Mouse (Mus musculus) adrenal gland, adult 18-20 months (tissue): ENCODE measurements around the gene Asb12. TPM values are rescaled to one million over a fixed set of nuclear protein-coding genes. Genes with fewer than 3 reads are reported as not detected.
"Not testable (repeated sequence)": the region's sequence is repeated elsewhere in the genome, so short reads cannot be mapped to it uniquely, and the experiment has no call there.

Experiments used
- DNase-seq, 2 experiments: peaks; one replicate each; pipeline ENCODE4 v3.0.0; 2021 to 2022; ENCODE audit warnings: low spot score in 2 of 2
- long read RNA-seq, 2 experiments: library from polyadenylated mRNA; stranded (forward); transcript quantifications; one replicate each; pipeline ENCODE4 v2.0.0; 2021
- total RNA-seq, 2 experiments: library from RNA; stranded (reverse); gene quantifications; 1 replicate in 1 of 2; 2 replicates in 1 of 2; pipeline ENCODE4 v1.2.3; 2021

Gene Asb12
- under 1 TPM in 1 of 2 experiments, not detected in 1; 0.54 TPM for total RNA-seq
- long read RNA-seq, experiment 1: 0 reads
- long read RNA-seq, experiment 2: 0 reads

DNA sequence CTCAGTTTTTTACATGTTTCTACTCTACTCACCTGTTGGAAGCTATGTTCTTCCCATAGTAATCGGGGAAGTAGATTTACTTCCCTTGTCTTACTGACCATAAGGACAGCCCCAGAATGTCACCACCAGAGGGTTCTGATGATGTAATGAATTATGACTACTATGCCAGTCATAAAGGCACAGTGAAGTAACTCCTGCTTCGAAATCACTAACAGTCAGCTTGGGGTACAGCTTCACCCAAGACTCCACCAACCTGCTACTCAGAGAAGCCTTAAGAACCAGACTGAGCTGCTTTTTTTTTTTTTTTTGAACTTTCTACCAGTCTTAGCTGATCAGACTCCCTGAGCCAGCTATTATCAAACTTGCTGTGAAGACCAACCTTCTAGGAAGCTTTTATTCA, at the start of gene Asb12, which contains the start of gene Pfn5:
Asb12 (minus strand) TSS at position 101 of the 400 bp plus-strand sequence.
Pfn5 (plus strand) TSS at position 218 of the 400 bp plus-strand sequence.
- no peak for DNase-seq

DNA sequence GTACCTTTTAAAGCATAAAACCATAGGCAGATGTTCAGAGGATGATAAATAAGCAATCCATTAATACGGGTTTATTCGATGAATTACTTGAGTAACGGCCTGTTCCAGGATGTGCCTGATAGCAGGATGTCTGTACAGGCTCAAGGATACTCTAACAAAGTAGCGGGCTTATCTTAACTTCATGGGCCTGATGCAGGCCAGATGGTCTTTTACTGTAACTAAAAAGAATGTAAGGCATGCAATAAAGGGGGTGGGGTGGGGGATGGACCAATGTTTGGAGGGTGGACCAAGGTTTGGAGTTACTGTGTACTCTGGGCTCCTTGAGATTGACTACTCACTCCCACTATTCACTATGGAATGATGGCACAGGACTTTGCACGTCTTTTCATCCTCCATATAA, 42.8 kb upstream of the Asb12 start:
- DNase-seq: no peak

DNA sequence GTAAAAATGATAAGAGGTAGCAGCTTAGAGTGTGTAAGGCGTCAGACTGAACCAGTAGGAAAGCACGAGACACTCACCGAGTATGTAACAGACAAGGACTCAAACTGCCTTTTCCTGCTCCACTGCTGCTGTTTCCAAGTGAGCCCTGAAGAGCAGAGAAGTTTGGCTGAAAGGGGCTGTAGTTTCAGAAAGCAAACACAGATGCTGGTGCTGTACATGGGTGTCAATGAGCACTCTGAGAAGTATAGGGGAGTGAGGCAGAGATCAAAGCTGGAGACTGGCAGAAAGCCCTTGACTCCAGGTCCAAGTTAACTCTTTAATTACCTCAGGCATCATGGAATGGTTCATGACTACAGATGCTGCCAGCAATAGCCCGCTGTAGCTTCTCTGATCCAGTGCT, 3.5 kb downstream of the Asb12 start:
- DNase-seq: no peak

DNA sequence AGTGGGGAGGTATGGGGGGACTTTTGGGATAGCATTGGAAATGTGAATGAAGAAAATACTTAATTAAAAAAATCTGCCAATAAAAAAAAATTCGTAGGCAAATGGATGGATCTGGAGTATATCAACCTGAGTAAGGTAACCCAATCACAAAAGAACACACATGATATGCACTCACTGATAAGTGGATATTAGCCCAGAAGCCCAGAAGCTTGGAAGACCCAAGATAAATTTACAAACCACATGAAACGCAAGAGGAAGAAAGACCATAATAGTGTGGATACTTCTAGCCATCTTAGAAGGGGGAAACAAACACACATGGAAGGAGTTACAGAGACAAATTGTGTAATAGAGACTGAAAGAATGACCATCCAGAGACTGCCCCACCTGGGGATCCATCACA, 22.3 kb downstream of the Asb12 start:
- not testable (repeated sequence) for DNase-seq

DNA sequence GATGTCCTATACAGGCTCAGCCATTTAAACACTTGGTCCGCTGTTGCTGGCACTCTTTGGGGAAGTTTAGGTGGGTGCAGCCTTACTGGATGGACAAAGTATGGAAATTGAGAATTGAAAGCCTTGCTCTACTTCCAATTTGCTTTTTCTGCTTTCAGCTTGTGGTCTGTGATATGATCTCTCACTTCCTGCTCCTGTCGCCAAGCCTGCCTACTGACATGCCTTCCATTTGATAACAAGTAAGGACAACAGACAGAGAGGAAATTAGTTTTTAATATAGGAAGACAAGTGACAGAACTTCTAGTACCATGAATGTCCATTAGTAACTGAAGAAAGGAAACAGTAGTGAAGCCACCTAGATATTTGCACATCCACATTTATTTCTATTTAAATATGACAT, 32.6 kb downstream of the Asb12 start:
- no peak for DNase-seq

DNA sequence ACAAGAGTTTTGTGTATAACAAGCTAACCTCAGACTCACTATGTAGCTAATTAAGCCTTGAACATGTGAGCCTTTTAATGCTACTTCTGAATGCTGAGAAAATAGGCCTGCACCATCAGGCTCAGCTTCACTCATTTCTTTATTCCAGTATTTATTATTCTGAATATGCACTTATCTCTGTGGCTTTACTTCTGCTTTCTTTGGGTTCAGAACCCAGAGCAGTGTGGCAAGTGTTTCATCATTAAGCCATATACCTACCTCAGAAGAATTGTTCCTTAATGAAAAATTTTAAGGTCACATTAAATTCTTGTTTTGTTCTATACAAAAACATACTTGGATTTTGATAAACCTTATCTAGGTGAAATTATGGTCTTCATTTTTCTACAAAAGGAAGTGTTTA, 33.9 kb downstream of the Asb12 start:
- no peak for DNase-seq

DNA sequence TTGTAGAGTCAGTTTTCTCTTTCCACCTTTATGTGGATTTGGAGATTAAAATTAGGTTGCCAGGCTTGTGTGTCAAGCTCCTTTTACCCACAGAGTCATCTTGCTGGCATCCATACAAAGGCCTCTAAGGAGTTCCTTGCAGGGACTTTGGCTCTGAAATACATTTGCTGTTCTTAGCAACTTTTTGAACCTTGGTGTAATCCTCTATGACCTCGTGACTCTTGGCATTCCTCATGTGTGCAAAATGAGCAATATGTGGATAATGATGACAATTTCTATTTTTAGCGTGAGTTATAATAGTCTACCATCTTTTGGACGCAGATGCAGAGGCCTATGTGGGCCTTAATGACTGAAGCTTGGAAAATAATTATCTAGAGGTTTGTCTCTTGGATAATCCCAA, 100.6 kb downstream of the Asb12 start:
- DNase-seq: no peak

DNA sequence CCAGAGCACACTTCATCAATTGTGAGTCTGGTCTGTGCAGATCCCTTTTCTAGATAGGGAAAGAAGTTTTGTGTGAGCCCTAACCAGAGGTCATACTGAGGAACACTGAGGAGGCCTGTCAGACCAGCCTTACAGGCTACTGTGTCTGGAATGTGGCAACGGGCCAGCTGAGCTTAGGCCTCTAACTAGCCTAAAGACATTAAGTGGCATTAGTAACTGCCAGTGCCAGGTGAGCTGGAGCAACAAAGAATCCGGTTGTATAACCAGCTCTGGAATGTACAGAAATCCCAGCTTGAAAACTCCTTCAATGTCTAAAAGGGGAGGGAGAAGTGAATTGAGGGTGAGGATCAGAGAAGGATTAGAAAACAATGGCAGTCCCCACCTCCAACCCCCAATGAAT, 111.9 kb downstream of the Asb12 start:
- no peak for DNase-seq

DNA sequence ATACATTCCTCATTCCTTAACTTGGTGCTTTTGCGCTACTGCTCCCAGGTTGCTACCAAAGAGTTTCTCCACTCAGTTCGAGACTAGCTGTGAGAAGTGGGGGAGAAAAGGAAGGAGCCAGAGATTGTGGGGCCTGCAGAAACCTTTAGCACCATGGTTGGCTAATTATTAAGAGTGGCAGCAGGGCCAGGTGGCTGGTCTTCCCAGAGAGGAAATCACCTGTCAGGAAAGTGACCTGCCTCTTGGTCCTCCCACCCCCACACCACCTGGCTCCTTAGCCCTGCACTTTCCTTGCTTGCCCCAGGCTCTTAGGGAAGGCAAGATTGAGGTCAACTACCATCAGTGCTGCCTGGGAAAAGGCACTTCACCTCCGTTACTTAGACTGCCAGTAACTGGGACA, 112.6 kb downstream of the Asb12 start:
- DNase-seq: no peak

DNA sequence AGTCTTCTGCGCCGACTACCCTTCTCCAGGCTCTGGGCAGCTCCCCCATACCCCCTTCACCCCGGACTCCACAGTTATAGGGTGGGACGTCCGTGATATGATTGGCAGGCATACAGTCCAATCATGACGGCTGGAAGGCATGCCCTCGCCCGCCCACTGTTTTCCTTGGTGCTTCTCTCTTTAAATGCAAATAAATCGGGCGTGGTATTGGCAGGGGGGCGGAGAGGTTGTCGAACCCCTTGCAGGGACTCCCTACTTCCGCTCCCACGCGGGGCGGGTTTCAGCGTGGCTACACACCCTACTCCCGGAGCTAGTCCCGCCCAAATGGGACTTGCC, 113.0 kb downstream of the Asb12 start, which contains the start of gene Amer1:
Amer1 (minus strand) TSS at position 97 of the 336 bp plus-strand sequence.
- DNase-seq: peak; percentile 71 to 79

DNA sequence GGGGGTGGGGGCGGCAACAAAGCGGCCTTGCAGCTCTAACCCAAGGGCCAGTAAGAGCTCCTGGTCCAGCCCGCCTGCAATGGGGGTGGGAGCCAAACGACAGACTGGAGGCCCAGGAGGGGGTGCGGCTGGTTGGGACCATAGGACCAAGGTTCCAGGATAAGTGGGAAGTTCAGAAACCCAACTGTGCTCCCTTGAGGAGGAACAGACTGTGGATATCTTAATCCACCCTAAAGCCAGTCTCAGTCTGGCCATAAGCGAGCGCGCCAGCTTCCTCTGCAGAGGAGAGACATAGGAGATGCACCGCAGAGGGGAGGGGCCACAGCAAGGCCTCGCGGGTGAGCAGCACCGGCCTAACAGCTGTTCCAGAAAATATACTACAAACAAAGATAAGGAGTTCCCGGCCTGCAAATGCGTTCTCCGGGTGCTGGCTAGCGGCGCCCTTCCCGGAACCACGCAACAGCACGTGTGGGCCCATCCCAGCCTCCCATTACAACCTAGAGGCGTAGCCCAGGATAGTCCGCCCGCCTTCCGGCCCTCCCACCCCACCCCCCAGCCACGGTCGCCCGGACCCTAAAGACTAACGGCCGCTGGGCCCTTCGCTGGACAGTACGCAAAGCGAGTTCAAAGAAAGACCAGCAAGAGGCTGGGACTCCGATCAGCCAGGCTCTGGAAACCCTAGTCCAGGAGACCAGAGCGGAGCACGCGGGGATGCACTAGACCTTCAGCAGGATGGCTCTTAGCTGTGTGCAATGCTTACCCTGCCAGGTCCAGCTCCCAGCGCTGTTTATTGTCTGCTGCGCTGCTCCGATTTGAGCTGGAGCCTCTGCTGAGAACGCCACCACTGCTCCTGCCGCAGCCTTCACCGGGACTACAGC, 113.7 kb downstream of the Asb12 start:
- peak; percentile 26 to 31 for DNase-seq

DNA sequence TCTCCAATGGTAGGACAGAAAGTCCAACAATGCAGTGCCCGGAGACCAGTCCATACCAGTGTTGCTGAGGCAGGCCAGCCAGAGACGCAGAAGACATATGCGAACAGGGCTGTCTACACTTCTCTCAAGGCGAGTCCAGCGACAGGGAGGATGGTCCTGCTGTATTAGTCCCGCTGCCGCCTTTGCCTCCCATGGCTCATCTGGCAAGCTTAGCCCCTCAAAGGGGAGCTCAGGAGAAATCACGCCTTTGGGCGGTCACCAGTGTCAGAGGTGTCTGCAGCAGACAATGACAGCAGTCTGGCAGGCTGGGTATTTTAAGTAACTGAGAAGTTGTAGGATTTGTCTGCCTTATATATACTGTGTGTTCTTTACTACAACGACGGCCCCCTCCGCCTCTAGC, 114.4 kb downstream of the Asb12 start:
- DNase-seq: no peak

DNA sequence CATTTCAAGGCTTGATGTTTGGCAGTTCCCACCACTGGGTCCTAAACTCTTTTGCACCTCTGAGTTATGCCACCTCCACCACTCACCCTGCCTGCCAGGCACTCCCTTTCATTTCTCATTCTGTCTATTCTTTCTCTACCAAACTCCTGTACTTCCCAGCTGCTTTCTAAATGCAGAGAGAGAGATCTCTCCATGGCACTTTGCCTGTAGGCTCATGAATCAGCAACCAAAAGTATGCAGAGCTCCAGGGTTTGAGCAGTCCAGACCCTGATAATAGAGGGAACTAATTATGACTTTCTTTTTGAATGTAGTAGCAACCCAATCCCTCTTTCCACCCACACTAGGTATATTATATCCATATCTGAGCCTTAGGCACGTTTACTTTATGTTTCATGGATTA, 115.5 kb downstream of the Asb12 start:
- no peak for DNase-seq

DNA sequence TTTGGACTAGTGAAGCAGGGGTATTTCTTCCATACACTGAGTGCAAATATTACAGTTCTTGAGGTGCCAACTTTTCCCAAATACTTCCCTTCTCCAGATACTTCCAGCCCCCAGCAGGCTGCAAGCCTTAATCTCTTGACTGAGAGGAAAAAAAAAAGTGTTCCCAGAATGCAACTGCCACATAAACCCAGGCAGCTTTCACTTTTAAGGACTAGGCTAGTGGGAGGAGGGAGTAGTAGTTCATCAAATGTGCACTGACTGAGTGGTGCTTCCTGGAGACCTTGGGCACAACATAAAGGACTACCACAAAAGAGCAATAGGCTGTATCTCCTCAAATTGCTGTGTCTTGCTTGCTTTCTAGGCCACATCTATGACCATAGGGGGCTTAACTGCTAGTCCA, 116.5 kb downstream of the Asb12 start:
- DNase-seq: no peak

DNA sequence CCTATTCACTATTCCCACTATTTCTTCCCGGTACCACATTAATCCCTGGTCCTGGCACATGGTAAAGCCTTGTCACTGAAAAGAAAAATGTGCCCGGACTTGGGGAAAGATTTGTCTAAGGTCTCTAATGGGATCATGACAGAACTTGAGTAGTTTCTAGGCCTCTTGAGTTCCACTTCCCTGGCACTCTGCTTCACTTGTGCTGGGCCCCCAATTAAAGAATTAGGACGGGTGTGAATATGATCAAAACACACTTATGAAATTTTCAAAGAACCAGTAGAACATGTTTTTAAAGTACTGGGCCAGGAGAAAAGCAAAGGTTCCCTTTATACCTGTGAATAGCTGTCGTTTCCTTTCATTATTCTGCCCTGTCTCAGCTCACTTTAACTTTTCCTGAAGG, 119.3 kb downstream of the Asb12 start:
- no peak for DNase-seq

DNA sequence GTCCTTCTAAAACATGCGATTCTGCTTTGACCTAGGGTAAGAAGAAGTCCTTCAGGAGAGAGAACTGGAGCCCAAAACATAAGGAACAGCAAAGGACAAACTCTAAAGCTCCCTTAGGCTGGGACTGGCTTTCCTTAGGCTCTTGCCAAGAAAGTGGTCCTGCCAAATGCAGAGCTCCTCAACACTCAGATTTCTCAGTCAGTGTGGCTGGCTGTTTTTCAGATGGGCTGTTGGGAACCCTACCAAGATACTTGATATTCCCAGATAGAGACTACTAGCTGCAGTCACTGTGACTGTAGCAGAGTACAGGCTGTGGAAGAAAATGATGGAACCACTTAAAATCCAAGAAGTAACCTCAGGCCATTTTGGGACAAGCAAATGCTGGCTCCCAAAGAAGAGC, 120.6 kb downstream of the Asb12 start:
- DNase-seq: no peak

Other genes starting within 250 kb of the Asb12 start
- gene Amer1, start 113.1 kb downstream of the Asb12 start, total RNA-seq: 1 to 10 TPM; 5.1 to 5.8 TPM
- gene Pfn5, start 117 bp upstream of the Asb12 start, total RNA-seq: not detected
- gene Zc4h2, start 100.5 kb upstream of the Asb12 start, total RNA-seq: 1 to 10 TPM; 2.2 to 2.6 TPM
- gene Zc3h12b, start 153.7 kb upstream of the Asb12 start, total RNA-seq: 1 to 10 TPM; 2.3 to 3.6 TPM